Mouse (Mus musculus) right cerebral cortex, postnatal 25 days (tissue): ENCODE results near the gene Phldb2.

Experiments used
- DNase-seq: peaks from one replicate; pipeline ENCODE4 v3.0.0; 2022

Phldb2 gene

DNA sequence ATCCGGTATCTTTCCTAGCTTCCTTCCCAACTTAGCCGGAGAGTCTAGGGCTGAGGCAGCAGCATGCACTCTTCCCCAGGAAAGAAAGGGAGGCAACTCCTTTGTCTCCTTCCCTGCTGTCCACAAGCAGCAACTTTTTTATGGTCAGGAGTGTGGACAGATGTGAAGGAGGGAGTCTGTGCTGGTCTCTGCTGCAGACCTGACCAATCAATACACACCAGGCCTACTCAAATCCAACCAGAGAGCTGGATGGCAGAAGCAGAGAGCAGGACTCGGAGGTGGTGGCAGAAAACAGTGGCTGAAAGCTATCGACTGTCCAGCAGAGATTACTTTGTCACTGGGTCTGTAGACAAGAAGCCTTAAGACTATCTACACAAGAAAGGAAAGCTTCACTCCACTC, at the start of gene Phldb2:
TSS of gene Phldb2 (minus strand) at position 205 of the 400 bp plus-strand sequence.
- no peak for DNase-seq

DNA sequence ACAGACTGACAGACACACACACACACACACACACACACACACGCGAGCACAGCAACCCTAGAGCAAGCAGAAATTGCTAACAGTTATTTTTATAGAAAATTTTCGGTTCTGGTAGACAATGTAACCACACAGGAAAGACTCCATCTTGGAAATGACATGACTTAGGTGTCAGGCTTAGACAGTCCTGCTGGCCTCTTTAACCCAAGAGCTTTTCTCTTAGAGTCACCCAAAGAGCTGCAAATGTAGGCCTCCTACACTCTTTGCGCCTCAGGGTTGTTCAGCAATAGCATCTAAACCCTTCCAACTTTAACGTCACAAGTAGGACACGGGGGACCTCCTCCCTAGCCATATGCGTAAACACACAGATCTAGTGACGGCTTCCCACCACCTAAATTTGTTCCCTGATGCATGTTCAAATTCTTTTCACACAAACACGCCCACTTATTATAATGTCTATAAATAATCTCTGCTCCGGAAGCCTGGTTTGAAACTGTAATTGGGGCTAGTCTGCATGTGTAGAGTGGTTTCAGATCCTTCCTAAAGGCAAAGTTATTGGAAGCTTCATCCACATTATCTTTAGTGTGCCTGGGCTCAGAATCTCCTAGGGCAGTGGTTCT, 48.3 kb upstream of the Phldb2 start:
- no peak for DNase-seq

DNA sequence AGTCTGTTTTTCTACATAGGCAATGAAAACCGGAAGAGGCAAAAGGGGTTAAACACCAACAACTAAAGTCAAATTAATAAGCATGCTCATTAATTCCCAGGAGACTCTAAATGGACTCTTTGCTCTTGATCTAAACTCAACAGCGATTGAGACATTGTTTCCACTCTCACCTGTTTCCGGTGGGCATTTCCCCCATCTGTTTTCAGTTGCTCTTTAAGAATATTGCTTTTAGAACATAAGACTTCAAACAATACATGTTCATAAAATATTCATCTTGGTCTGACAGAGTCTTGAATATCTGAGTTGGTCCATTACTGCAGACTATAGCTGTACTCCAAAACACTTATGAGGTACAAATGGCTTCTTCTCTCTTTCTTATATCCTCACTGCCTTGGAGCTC, 47.6 kb upstream of the Phldb2 start:
- no peak for DNase-seq

DNA sequence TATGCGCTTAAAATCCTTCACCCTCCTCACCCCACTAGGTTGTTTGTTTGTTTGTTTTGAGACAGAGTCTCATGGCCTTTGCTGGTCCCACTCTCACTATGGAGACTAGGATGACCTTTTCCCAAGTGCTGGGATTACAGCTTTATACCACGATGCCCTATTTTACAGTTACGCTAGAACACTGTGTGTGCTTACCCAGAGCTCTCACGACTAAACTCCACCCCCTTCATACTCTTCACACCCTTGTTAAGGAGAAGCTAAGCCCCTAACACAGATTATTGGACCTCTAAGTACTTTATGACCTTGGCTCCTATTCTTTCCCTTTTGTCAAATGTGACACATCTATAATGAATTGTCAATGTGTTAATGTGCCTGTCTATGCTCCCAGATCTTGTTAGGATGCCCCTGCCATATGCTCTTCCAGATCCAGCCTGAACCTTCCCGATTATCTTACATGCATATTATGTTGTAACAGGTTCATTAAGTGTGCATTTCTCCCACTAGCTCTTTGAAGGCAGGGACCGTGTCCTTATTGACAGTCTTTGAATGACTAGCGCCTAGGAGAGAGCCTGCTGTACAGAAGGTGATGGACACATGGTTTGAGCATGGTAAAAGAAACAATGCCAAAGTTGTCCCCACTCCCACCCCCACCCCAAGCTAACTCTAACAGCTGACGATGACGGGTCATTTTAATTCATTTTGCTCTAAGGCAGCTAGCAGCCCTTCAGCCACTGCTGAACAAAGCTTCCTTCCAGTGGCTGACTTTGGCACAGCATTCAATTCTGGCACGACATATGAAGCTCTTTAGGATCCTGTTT, 46.2 kb upstream of the Phldb2 start:
- no peak for DNase-seq

DNA sequence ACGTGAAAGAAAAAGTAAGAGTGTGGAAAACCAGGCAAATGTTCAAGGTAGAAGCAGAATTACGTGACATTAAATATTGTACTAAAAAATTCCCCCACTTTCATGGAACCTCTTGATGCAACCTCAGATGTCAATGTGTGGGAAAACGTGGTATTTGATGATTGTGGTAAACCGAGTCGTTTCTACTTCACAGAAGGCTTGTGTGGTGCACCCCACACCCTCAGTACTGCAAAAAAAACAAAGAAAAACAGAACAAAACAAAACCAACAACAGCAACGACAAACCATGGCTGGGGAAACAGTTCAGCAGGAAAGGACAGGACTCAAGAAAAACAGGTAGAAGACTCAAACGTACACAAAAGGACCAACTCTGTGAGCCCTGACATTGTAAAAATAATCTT, 44.8 kb upstream of the Phldb2 start:
- no peak for DNase-seq

DNA sequence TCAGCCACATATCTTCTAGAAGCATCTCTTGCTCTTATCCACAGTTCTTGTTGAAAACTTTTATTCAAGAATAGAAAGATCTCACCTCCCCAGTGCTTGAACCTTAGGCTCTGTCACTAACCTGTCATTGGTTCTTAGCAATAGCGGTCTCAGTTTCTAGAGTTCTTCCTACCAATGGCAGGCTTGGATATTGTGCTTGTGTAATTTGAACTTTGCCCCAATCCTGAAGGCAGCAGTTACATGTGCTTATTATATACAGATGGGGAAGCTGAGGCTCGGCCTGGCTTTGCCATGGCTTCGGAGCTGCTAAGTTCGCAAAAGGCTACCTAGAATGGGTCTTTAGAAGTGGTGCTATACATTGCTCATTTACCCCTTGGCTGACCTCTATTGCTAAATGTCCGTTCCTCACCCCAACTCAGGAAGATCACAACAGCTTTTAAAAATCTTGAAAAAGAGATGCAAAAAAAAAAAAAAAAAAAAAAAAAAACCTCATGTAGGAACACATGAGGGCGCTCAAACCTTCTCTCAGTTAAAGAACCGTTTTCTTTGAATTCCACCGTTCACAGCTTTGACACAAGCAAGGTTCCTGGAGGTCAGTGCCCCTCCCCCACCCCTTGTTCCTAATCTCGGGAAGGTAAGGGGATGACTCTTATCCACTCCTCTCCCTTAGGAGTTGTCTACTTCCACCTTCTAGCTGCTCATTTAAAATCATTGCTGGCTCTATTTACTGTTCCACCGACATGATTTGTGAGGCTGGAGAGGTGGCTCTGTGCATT, 37.7 kb upstream of the Phldb2 start:
- no peak for DNase-seq

DNA sequence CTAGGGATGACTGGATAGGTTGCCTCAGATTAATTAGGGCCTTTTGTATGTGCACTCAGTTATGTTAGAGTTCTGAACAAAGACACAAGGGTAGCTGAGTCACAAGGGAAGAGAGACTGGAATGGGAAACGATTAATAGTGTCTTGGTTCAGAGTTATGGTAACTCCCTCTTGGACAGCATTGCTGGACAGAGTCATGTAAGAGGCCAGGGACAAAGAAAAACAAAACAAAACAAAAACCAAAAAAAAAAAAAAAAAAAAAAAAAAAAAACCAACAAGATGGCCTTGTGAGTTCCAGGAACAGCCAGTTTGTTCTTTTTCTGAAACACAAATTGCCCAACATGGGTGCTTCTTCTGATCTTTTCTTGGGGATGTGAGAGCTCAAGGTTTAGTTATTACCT, 32.8 kb upstream of the Phldb2 start:
- no peak for DNase-seq

DNA sequence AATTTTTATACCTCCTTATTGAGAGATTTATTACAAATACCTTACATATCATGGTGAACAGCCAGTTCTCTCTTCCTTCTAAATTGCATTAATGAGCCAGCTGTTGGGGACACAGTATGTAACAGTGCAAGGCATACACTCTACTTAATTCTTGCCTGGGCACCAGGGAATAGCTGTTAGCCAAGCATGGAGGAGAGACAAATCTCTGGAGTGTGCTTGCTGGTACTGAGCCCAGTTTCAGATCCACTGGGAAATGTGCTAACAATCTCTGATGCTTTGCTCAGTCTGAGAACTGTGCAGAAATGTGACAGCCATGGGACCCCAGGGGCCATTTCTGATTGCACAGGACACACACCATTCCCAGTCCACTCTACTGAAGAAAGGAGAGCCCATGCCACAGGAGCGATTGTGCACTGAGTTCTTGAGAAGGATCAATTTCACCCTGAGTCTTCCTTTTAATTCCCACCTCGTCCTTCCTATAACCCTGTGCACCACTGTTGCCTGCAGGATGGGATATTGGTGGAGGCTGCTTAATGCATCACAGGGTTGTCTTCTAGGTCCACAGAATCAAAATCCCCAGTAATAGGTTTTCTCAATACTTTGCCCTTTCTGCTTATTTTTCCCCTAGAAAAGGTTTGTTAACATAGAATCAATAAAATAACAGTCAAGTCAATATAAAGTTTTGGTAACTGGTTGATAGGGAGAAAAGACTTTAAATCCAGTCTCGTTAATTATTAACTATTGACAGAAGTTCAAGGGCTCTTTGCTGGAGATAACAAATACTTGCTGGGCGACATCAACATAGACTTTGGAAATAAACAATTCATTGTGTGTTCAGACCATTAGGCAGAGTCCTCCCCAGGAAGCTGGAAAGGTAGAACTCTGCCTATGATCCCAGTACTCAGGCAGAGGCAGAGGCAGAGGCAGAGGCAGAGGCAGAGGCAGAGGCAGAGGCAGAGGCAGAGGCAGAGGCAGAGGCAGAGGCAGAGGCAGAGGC, 31.5 kb upstream of the Phldb2 start:
- DNase-seq, result no peak

DNA sequence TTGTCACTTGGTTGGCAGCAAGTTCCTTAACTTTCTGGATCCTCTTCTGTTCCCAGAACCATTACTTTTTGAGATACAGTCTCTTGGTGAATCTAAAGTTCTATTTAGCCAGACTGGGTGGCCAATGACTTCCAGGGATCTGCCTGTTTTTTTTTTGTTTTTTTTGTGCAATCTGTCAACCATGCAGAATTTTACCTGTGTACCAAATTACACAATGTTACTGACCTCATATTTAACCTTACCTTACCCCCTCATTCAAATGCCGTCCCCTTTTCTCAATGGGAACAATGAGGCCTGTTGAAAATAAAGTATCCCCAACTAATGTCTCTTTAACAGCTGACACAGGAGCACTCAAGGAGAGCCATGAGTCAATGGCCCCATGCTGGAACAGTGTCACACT, 22.9 kb upstream of the Phldb2 start:
- no peak for DNase-seq

DNA sequence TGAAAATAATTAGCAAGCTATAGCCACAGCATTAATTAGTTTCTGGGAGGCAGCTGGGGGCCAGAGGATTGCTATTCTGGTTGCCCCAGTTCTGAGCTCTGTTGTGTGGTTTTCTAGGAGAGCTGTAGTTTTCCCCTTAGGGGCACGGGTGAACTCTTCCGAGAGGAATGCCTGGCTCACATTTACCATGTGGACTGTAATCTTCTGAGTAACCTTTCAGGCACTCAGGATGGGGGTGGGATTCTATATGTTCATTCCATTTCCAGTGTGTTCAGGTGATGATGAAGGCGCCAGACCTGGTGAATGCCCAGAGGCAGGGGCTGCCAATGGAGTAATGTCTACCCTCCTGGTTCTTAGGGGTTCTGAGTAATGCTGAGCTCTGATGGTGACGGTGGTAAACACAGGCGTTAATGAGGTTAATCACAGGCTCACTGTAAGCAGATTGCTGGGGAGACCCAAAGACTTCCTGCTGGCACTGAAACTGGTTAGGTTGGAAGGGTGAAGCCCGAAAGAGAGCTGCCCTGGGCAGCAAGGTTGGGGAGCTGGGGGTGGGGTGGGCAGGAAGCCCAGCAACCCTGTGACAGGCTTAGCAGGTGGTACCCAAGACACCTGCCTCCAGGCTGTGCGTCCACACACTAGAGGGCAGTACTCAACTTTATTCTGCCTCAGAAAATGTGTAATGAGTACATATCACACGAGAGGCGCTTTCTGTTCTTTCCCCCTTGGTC, 20.7 kb upstream of the Phldb2 start:
- no peak for DNase-seq

DNA sequence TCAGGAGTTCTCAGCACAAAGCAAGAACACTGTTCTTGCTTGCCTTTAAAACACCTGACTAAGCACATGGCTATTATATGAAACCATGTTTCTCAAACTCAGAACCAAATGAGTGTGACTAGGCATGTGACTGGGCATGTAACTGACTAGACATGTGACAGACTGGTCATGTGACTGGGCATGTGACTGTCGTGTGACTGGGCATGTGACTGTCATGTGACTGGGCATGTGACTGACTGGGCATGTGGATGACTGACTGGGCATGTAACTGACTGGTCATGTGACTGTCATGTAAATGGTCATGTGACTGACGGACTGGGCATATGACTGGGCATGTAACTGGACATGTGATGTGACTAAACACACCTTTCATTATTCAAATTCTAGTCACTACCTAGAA, 16.8 kb upstream of the Phldb2 start:
- no peak for DNase-seq

DNA sequence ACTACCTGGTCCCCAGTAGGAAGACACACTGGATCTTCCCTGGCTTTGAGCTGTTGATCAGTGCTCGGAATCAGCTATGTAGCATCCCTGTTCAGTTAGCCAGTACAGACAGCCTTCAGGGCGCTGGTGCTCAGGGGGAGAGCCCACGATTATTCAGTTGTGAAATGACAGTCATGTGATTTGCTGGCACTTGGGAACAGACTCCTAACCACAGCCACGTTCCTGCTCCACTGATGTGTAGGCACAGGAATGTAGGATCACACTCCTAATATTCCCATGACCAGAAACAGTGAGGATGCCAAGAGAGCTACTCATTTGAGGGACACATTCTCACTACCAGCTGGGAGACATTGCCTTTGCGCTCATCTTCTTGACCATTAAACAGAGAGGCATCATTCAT, 15.3 kb upstream of the Phldb2 start:
- no peak for DNase-seq

DNA sequence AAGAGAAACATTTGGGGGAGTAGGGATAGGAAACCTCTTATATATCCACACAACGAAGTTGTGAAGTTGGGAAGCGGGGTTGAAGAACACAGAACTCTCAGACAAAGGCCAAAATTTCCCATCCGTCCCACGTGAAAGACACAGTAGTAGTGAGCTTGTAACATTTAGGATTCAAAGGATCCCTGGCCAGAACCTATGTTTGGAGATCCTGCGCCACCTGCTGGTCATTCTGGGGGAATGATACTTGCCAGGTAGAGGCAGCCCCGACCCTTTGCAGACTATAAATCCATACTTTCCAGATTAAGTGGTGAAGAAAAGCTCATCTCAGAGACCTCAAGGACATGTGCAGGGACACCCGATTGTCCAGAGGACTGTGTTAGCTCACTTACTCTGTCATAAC, 14.1 kb upstream of the Phldb2 start:
- DNase-seq, result peak; percentile 56

DNA sequence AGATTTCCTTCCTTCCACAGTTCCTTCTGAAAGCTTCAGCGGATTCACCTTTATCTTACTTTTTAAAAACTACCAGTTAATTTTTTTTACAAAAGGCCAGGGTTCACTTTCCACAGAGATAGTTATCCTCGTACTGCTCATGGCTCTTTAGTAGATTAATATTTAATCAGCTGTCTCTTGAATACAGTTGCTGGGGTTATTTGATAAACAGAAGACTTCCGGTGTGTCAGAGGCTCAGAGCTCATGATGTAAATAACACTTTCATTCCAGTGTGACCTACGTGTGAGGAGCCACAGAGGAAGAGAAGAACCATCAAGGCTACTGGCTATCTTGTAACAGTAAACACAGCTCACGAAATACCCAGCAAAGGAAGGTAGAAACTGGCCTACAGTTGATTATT, 13.2 kb upstream of the Phldb2 start:
- DNase-seq, result no peak

DNA sequence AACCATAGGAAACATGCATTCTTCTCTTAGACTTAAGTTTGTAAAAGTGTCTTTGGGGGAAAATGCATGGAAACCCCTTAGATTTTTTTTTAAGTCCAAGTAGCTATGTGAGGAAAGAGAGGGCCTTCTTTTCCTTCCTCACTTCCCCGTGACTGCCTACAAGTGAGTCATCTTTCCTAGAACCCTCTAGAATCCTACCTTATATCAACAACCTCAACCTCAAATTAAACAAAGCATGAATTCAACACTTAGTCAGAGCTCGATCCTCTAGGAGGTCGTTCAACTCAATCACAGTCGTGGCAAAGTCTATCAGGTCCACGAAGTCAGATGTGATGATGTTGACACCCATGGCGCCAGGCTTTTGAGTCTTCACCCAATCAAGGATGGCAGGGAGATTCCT, 11.4 kb upstream of the Phldb2 start:
- DNase-seq, result no peak

DNA sequence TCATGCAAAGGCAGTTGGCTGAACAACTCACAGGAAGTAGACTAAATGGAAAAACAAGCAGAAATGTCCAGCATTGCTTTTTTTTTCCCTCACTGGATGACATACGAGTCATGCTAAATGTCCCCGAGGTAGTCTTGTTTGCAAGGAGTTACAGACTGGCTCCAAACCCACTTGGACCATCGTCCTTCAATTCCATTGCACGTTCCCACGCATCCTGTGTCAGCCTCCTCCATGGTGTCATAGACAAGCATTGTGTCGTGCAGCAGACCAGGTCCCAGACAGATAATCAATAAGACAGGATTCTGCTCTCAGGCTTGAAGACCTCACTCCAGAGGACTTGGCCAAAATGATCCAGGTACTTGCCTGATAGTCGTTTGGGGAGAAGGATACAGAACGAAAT, 10.4 kb upstream of the Phldb2 start:
- DNase-seq, result no peak

DNA sequence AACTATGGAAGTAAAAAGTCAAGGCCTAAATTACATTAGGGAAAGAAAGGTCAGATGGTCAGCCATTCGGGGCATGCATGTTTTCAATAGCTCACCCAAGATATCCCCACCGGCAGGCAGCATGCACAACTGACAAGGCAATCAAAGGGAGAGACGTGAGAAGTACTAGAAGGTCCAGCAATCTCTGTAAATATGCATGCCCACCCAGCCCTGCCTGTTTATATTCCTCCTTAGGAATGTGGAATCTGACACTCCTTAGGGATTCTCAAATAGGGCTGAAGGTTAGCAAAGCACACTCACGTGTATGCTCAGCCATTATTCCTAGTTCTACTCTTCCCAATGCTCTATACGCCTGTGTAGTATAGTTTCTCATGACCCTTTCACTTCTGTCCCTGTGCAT, 9.7 kb upstream of the Phldb2 start:
- no peak for DNase-seq

DNA sequence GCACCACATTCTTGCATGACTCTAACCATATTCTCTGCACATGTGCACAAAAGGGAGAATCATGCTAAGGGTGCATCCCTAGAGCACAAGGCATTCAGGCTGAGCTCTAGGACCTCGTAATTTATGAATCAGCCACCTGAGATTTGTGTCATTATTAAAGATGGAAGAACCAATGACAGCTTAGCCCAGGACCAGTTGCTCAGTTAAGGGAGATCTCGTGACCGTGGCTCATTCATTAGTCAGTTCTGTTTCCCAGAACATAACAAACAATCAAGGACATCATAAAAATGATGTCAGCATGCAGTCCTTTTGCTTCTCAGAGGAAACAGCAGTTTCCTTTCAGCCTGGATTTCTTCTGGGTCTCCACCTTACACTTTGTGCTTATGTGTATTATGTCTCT, 7.6 kb upstream of the Phldb2 start:
- no peak for DNase-seq

DNA sequence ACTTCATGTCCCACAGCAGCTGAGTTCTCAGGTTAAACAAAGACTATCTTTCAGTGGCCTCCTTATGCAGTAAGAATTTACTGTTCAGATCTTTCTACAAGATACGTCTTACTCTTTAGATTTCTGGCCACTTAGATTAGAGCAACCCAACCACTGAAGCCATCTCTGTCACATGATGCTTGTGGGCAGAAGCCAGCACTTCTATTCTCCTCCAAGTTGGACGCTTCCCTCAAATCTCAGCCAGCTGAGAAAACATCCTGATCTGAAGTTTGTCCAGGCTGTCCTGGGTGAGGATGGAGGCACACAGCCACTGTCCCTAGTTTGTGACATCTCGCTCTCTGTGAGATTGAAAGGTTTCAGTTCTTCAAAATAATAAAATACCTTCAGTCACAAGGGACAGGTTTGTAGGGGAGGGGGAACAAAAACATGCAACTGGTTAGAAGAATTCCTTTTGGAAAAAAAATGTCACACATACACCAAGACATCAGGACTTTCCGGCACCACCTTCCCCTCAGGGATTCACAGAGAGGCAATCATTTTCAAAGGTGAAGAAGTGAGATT, 3.1 kb upstream of the Phldb2 start:
- no peak for DNase-seq

DNA sequence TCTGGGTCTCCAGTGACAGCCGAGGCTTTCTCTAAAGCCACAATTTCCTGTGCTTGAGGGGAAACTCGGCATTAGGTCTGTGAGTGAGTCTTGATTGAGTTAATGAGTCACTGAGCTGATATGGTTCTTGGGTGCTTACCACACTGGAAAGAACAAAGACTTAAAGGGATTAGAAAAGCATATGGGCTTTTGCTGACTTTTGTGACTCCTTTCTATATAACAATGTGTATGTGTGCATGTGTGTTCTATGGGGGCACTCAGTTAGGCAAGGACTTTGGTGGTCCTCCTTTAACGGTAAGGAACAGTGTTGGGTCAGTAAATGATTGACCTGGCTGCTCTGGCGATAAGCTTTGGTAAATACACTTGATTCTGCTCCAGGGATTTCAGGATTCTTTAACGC, 897 bp downstream of the Phldb2 start:
- no peak for DNase-seq

DNA sequence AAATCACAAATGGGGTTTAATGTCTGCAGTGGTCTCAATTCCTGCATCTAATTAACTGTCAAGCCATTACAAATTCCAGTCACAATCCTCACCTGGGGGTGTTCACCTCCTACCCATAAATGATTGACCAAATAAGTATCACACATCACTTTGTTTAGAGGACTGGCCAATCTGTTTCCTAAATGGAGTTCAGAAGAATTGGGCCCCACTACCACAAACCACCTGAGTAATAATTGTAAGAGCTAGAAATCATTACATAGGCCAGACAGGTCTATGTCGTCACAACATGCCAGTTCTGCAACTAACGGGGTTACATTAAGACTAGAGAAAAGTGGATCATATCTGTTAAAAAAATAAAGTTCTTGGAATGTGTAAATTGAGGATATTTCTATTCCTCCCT, 1.4 kb downstream of the Phldb2 start:
- DNase-seq, result no peak

DNA sequence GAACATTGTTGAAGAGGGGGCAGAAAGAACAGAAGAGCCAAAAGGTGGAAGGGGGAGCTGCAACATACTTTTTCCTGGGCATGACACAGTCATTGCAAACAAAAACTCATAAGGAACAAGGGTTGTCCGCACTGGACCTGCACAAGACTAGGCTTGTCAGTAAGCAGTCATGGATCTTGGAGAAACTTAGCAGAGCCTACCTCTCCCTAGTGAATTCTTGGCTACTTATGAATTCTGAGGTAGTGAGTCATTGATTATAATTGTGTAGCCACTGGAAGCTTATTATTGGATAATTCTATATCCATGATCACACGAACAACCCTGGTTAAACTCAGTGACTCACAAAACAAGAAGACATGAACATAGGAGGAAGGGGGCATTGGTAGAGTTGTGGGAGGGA, 7.1 kb downstream of the Phldb2 start:
- DNase-seq, result no peak
